Mouse (Mus musculus) forebrain, postnatal 0 days (tissue): ENCODE measurements around the gene Pcnx. TPM values are rescaled to one million over a fixed set of nuclear protein-coding genes. Genes with fewer than 3 reads are reported as not detected.

Experiments used
- ATAC-seq: fragments of 200-750 bp; cut with Nextera tagmentation; 2 replicates; pipeline ENCODE4 v1.8.0; 2017; ENCODE audit warnings: mild to moderate bottlenecking, moderate library complexity
- DNase-seq: peaks from one replicate; pipeline ENCODE4 v3.0.0-alpha.2; 2015
- H3K27ac ChIP-seq: fragments of 300-500 bp; sonication (generic); 2 replicates; pipeline ENCODE4 v1.5.1; 2014; ENCODE audit warnings: low read depth, mild to moderate bottlenecking, antibody characterized with exemption, low read length, moderate library complexity, mixed read lengths
- H3K27me3 ChIP-seq: fragments of 300-500 bp; sonication (generic); 2 replicates; pipeline ENCODE4 v1.6.1; 2014; ENCODE audit warnings: mild to moderate bottlenecking, low read length, mixed read lengths; ENCODE audit not compliant: insufficient read depth
- H3K36me3 ChIP-seq: fragments of 300-500 bp; sonication (generic); 2 replicates; pipeline ENCODE4 v1.6.1; 2014; ENCODE audit warnings: mild to moderate bottlenecking, moderate library complexity; ENCODE audit not compliant: insufficient read depth
- H3K4me1 ChIP-seq: fragments of 300-500 bp; sonication (generic); 2 replicates; pipeline ENCODE4 v1.6.1; 2014; ENCODE audit warnings: antibody characterized with exemption; ENCODE audit not compliant: insufficient read depth
- H3K4me2 ChIP-seq: fragments of 300-500 bp; sonication (generic); 2 replicates; pipeline ENCODE4 v1.6.1; 2014; ENCODE audit warnings: low read depth, mild to moderate bottlenecking, moderate library complexity
- H3K4me3 ChIP-seq: fragments of 300-500 bp; sonication (generic); 2 replicates; pipeline ENCODE4 v1.5.1; 2014; ENCODE audit warnings: low read depth, low read length, mixed read lengths
- H3K9ac ChIP-seq: fragments of 300-500 bp; sonication (generic); 2 replicates; pipeline ENCODE4 v1.6.1; 2014; ENCODE audit warnings: mild to moderate bottlenecking
- H3K9me3 ChIP-seq: fragments of 300-500 bp; sonication (generic); 2 replicates; pipeline ENCODE4 v1.6.1; 2016; ENCODE audit warnings: low read length
- CTCF ChIP-seq: sonication (generic); IDR thresholded peaks from 2 replicates; pipeline ENCODE4 v1.5.1; 2016; ENCODE audit warnings: antibody characterized with exemption, control low read depth, low read depth
- WGBS: fragments of 180-500 bp; shearing (Covaris S2); extraction: QIAGEN DNeasy Blood & Tissue Kit; methylation state at CpG from one replicate; pipeline ENCODE4 v1.1.7; 2014; 5-methylcytosine and 5-hydroxymethylcytosine counted together
- polyA plus RNA-seq: library from polyadenylated mRNA; unstranded; fragments of >200 nt; fragmentation: Nextera tagmentation; extraction: Ambion mirVana; gene quantifications from 2 replicates; pipeline ENCODE4 v1.2.1, GENCODE M21; 2015
- total RNA-seq: library from RNA; depleted of rRNA; stranded (reverse); fragments of >200 nt; gene quantifications from 2 replicates; pipeline ENCODE4 v1.2.3, GENCODE M21; 2014

The Pcnx gene
- total and polyA plus RNA-seq, 2 experiments from 2014 or later, result 6.3 to 37.6 TPM

DNA sequence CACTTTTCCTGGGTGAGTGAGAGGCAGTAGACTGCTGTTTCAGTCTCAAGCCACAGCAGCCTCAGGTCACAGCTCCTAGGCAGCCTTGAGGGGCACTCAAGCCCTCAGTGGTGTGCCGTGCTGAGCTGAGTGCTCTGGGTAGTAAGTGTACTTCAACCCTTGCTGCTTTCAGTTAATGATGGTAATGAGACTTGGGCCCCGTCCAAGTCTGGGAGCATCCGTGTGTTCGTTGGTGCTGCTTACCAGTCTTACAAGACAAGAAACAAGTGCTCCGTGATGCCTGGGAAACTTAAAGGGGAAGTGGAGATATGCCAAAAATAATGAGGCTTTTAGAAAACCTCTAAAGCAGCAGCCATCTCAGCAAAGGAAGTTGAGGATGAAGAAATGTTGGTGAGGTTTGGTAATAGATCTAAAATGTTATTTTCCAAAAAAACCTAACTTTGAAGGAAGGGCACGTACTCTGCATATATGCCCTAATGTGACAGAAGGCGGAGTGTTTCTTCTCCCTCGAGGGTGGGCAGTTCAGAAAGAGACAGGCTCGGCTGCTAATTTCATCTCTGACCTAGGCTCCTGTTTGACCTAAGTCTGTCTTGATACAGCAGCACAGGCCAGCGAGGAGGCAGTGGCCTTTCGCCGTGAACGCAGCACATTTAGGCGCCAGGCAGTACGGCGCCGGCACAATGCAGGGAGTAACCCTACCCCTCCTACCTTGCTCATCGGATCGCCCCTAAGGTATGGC is 68.0 kb downstream of the Pcnx start:
- no peak for TF ChIP-seq CTCF
- ATAC-seq (peak; percentile 18; the same call in 1 of the 2 replicates), DNase-seq (peak; percentile 45)
- Histone ChIP-seq H3K4me3 (no peak overlapping the region), H3K4me1 (peaks cover 7% of the 10 kb centered on the region), H3K4me2 (0 out of 2 replicates have a peak overlapping the region, but pooled peaks have one; percentile 3), H3K36me3 (no peaks in the 10 kb centered on the region), H3K27me3 (no peaks in the 10 kb centered on the region), H3K9me3 (no peaks in the 10 kb centered on the region), H3K9ac (no peak overlapping the region), H3K27ac (no peak overlapping the region)
- WGBS, result 60% methylated on average over 19 of the region's 19 CpGs

DNA sequence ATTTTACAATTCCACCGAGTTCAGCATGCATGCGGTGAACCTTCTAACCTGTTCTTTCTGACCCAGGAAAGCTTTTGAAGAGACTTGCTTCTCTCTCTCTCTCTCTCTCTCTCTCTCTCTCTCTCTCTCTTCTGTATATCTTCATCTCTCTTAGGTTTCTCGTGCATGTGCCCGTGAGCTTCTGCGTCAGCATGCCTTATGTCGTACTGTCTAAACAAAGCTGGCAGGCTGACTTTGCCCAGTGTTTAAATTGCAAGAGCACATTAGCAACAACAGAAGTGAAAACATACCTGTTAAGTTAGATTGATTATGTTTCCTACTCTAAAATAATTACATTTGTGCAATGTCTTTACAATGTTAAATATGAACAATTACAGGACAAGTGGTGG is 68.6 kb downstream of the Pcnx start:
- DNase-seq, result peak; percentile 39
- peaks cover 7% of the 10 kb centered on the region for H3K4me1 ChIP-seq
- no peak for TF ChIP-seq CTCF
- H3K4me3 ChIP-seq, result no peak overlapping the region
- H3K4me2 ChIP-seq, result 0 out of 2 replicates have a peak overlapping the region, but pooled peaks have one; percentile 3
- WGBS, result 65% methylated on average over 6 of the region's 6 CpGs
- no peaks in the 10 kb centered on the region for H3K27me3 ChIP-seq
- H3K9ac ChIP-seq, result no peak overlapping the region
- H3K9me3 ChIP-seq, result no peaks in the 10 kb centered on the region
- no peak overlapping the region for H3K27ac ChIP-seq
- ATAC-seq, result no peak
- 0 out of 2 replicates have a peak, but pooled peaks cover under 1% of the 10 kb centered on the region for H3K36me3 ChIP-seq

GRCm38 (mm10) chr12:81932015-81932414 is 72.2 kb downstream of the Pcnx start:
- H3K9me3 ChIP-seq, result no peaks in the 10 kb centered on the region
- H3K9ac ChIP-seq, result no peak overlapping the region
- no peak overlapping the region for H3K27ac ChIP-seq
- H3K4me1 ChIP-seq, result peaks cover 7% of the 10 kb centered on the region
- TF ChIP-seq CTCF, result no peak
- DNase-seq, result no peak
- no peak for ATAC-seq
- 0 out of 2 replicates have a peak, but pooled peaks cover 5% of the 10 kb centered on the region for H3K36me3 ChIP-seq
- no peak overlapping the region for H3K4me3 ChIP-seq
- H3K4me2 ChIP-seq, result no peak overlapping the region
- whole genome bisulfite sequencing, result 71% methylated on average over 13 of the region's 13 CpGs
- no peaks in the 10 kb centered on the region for H3K27me3 ChIP-seq

DNA sequence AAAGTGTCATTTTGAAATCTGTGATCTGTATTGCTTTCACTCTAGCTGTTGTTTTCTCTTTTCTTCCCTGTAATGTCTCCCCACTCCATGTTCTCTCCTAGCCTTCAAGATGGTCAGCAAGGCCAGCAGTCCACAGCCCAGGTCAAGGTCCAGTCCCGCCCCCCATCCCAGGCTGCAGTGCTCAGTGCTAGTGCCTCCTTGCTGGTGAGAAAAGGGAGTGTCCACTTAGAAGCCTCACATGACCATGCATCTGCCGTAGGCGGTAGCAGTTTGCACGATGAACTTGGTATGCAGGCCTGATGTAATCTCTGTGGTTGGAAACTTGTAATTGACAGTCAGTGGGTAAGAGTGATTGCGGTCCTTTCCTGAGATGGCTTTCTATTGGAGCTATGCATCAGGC is 73.6 kb downstream of the Pcnx start:
- ATAC-seq (no peak), DNase-seq (no peak)
- Histone ChIP-seq H3K4me3 (no peak overlapping the region), H3K9me3 (no peaks in the 10 kb centered on the region), H3K9ac (no peak overlapping the region), H3K36me3 (0 out of 2 replicates have a peak, but pooled peaks cover 7% of the 10 kb centered on the region), H3K27me3 (no peaks in the 10 kb centered on the region), H3K4me2 (no peak overlapping the region), H3K27ac (no peak overlapping the region), H3K4me1 (no peaks in the 10 kb centered on the region)
- no peak for TF ChIP-seq CTCF
- 89% methylated on average over 5 of the region's 5 CpGs for WGBS

GRCm38 (mm10) chr12:81934510-81934909 is 74.7 kb downstream of the Pcnx start:
- Histone ChIP-seq H3K4me1 (no peaks in the 10 kb centered on the region), H3K4me3 (no peak overlapping the region), H3K27ac (no peak overlapping the region), H3K9me3 (no peaks in the 10 kb centered on the region), H3K27me3 (no peaks in the 10 kb centered on the region), H3K36me3 (0 out of 2 replicates have a peak, but pooled peaks cover 7% of the 10 kb centered on the region), H3K9ac (no peak overlapping the region), H3K4me2 (no peak overlapping the region)
- ATAC-seq (no peak), DNase-seq (no peak)
- TF ChIP-seq CTCF, result no peak
- 89% methylated on average over 5 of the region's 5 CpGs for WGBS

DNA sequence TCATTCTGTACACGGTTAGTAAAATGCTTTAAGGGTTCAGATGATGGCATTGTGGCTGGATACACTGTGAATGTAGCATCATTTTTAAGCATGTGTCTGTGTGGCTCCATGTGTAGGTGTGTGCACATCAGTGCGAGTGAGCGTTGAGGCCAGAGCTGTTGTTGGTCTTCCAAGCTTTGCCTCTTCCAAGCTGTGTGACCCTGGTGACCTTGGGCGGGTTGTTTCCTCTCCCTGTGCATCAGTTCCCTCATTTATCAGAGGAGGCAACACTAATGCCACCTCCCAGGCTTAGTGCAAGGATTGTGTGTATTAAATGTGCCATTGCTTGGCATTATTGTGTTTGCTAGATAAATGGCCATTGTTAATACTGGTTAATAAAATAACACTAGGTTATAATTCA is 76.2 kb downstream of the Pcnx start:
- Histone ChIP-seq H3K27ac (no peak overlapping the region), H3K9ac (no peak overlapping the region), H3K9me3 (no peaks in the 10 kb centered on the region), H3K4me1 (no peaks in the 10 kb centered on the region), H3K27me3 (no peaks in the 10 kb centered on the region), H3K36me3 (0 out of 2 replicates have a peak, but pooled peaks cover 7% of the 10 kb centered on the region), H3K4me2 (no peak overlapping the region), H3K4me3 (no peak overlapping the region)
- ATAC-seq, result no peak
- 58% methylated on average over 4 of the region's 4 CpGs for WGBS
- no peak for DNase-seq
- no peak for TF ChIP-seq CTCF

- ATAC-seq (no peak), DNase-seq (no peak)
- H3K36me3 ChIP-seq, result 0 out of 2 replicates have a peak, but pooled peaks cover 4% of the 10 kb centered on the region
- no peaks in the 10 kb centered on the region for H3K4me1 ChIP-seq
- no peak overlapping the region for H3K9ac ChIP-seq
- H3K27ac ChIP-seq, result no peak overlapping the region
- no peak for TF ChIP-seq CTCF
- no peaks in the 10 kb centered on the region for H3K9me3 ChIP-seq
- WGBS, result 88% methylated on average over 9 of the region's 9 CpGs
- H3K4me3 ChIP-seq, result no peak overlapping the region
- H3K4me2 ChIP-seq, result no peak overlapping the region
- no peaks in the 10 kb centered on the region for H3K27me3 ChIP-seq
Measured at GRCm38 (mm10) chr12:81941191-81941590, 81.4 kb downstream of the Pcnx start.
